Mouse (Mus musculus): ENCODE results near the gene Dohh.

DNA sequence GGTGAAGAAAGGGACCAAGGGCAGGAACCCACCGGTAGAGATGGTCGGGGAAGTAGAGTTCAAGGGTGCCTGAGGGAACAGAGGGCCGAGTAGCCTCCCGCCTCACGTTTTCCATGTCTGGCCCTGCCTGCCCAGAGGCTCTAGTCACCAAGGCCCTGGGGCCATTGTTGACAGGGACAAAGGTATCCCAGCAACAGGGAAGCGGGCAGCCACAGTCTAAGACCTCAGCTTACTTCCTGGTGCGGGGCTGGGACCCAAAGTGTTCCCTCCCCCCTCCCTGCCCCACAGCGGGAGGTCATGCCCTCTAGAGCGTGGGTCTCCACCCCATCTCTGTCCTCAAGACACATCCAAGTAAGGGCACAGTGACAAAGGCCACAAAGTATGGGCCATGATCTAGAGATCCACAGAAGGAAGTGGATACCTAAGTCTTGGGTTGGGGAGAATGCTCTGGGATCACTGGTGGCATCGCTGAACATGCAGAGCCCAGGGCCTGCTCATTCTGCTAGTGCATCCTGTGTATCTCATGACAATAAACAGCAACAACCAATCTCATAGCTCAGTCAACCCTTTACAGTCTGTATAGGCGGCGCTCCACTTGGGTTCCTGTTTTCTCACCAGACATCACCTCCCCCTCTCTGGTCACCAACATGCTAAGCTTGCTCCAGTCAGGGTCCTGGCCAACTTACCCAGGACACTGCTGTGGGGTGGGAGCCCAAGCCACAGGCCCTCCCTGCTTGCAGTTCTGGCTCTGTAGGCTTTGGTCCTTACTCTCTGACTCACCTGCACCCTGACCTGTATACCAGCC lies 18.4 kb upstream of the Dohh start, which contains the start of gene 4930404N11Rik:
- TF ChIP-seq GATA1 (IDR thresholded peaks at IDR 0.05; ENCODE audit: borderline replicate concordance, low read length), result no peak
- no peak for TF ChIP-seq FLI1 (IDR thresholded peaks at IDR 0.05; ENCODE audit: low read length)

All from megakaryocyte, embryonic 14.5 days (primary cell).